Mouse (Mus musculus): ENCODE results near the gene Atp2a2.

Atp2a2 gene

DNA sequence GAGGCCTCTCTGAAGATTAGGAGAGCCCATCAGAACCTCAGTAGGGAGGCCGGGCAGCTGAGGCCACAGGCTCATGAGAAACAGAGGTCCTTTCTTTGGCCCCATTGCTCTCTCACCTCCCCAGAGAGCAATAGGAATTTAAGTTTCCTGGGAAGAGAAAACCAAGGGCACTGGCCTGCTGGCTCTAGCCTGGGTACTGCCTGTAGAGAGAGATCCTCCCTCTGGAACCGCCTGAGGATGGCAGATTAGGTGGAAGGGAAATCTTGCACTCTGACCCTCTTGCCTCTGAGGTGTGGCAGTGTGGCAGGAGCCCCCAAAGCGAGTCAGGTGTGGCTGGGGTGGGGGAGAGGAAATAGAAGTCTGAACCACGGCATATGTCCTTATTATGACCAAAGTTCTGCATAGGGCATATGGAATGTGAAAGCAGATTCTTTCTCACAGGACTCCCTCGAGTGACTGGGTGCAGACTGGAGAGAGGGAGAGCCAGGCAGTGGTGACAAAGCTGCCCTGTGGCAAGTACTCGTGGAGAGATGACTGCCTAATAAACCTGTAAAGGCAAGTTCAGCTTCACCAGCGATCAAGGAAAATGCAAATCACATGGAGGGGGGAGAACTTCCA, 17.1 kb upstream of the Atp2a2 start:
- no peak for DNase-seq (ENCODE audit: low read depth)

GRCm38 (mm10) chr5:122518247-122518646, 16.2 kb upstream of the Atp2a2 start:
- no peak for DNase-seq (ENCODE audit: low read depth)

DNA sequence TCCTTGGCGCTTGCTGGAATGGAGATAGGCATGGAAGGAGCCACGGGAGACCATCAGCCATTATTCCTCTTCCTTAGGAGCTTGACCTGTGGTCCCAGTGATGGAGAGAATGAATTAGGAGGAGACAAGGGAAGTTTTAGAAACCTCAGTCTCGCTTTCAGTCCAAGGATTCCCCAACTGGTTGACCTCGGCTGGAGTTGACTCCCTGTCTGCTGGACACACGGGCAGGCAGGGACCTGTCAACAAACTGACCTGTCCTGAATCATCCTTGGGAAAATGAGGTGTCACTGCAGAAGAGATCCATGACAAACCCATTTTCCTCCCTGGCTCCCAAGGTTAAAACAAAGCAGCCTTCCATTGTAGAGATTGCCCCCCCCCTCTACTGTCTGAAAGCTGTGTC, 14.9 kb upstream of the Atp2a2 start:
- no peak for DNase-seq (ENCODE audit: low read depth)

GRCm38 (mm10) chr5:122516029-122516730, 14.2 kb upstream of the Atp2a2 start:
- no peak for DNase-seq (ENCODE audit: low read depth)

DNA sequence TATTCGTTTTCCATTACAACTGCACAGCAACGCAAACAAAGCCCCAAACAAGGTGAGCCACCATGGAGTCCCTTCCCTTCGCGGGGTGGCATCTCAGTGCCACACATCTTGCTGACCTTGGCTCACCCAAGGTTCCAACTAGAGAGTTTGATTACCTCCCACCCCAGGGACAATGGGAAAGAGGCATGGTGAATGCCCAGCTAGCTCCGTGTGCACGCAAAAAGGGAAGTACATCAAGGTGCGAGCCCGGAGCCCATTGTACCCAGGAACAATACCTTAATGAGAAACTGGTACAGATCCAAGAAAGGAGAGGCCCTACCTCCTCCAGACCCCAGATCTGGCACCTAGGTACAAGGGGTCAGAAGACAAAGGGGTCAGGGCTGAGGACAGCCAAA, 12.1 kb upstream of the Atp2a2 start:
- no peak for DNase-seq (ENCODE audit: low read depth)

DNA sequence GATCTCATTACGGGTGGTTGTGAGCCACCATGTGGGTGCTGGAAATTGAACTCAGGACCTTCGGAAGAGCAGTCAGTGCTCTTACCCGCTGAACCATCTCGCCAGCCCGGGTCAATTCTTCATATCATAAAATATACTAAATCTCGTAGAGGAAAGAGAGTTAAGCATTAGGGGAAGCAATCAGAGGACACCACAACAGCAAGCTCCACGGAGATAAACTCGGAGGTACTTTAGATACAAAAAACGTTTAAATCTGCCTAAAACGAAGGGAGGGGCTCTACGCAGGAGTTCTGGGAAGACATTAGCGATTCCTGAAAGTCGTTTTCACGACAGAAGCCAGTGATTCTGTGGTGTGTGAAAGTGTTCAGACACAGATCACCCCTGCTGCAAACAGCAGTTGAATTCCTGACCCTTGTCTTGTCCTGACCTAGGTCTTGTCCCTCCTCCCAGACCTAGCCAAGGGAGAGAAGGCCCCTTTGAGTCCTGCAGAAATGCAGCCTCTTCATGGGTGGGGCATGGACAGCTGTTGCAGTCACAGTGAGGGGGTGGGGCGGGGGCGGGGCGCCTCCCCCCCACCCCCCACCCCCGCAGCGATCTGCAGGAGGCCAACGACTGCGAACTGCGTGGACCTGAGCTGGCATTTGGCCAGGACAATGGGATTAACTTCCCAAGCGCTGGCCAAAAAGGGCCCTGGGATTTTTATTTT, 11.5 kb upstream of the Atp2a2 start:
- DNase-seq (ENCODE audit: low read depth) = peak; percentile 27

- DNase-seq (ENCODE audit: low read depth) = no peak
Observed at GRCm38 (mm10) chr5:122512011-122512410, 10.0 kb upstream of the Atp2a2 start.

DNA sequence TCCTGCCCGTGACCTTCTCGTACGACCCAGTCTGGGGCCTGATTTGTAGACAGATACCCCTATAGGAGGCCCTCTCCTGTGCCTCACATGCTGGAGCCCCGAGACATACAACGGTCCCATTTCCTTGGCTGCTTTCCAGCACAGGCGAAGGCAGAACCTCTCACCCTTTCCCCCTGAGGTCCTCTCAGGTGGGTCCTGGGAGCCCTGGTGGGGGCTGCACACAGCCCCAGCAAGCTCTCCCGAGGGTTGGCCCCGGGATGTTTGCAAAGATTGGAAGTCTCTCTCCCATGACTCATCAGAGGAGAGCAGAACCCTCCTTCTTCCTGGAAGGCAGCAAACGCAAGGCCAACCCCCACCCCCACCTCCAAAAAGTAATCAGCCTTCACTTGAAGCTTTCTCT, 9.4 kb upstream of the Atp2a2 start:
- no peak for DNase-seq (ENCODE audit: low read depth)

DNA sequence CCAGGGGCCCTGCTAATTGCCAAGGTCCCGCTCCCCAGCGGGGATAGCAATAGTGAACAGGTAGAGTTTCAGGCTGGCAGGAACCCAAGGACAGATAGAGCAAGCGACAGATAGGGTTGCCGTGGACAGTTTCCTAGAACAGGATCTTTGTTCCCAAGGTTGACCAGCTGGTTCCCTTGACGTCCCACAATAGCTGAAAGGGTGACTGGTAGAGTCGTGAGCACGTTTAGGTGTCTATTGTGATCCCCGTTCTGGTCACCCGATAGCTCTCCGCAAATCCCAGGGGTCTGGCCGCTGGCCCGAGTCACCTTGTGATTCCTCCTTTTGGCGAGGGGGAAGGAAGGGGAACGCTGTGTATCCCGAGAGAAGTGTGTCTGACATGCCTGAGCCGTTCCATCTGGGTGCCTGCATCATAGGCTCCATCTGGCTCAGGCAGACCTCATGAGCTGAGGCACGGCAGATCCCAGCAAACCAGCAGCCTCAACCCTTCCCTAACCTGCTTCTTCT, 8.7 kb upstream of the Atp2a2 start:
- no peak for DNase-seq (ENCODE audit: low read depth)

- no peak for DNase-seq (ENCODE audit: low read depth)
Observed at GRCm38 (mm10) chr5:122509608-122510007, 7.6 kb upstream of the Atp2a2 start.

- DNase-seq (ENCODE audit: low read depth) = no peak
Observed at GRCm38 (mm10) chr5:122508861-122509306, 6.9 kb upstream of the Atp2a2 start.

GRCm38 (mm10) chr5:122507396-122507795, 5.4 kb upstream of the Atp2a2 start:
- DNase-seq (ENCODE audit: low read depth) = no peak

DNA sequence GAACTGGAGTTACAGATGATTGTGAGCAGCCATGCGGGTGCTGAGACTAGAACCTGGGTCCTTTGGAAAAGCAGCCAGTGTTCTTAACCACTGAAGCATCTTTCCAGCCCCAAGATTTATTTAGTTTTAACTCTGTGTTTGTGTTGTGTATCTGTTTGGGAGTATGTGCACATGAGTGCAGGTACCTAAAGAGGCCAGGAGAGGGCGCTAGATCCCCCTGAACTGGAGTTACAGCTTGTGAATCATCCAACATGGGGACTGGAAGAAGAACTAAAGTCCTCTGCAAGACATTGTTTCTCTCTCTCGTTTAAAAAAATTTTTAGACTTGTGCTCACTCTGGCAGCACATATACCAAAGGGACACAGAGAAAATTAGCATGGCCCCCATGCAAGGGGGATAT, 4.4 kb upstream of the Atp2a2 start:
- DNase-seq (ENCODE audit: low read depth) = no peak

DNA sequence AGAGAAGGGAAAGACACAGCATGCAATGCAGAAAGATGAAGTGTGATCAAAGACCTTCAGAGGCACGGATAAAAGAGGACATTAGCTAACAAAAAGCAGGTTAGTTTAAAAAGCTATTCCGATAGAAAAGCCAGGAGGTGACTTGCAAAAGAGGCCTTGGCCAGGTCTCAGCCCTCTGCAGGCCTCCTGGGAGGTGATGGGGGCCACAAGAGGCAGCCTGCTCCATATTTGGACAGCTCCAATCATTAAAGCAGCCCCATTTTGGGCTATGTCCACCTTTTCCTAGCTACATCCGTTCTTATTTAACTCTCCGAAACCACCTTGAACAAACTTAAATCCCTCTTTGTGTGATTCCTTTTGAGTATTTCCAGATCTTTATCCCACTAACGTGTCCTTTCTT, 3.5 kb upstream of the Atp2a2 start:
- DNase-seq (ENCODE audit: low read depth) = no peak

DNA sequence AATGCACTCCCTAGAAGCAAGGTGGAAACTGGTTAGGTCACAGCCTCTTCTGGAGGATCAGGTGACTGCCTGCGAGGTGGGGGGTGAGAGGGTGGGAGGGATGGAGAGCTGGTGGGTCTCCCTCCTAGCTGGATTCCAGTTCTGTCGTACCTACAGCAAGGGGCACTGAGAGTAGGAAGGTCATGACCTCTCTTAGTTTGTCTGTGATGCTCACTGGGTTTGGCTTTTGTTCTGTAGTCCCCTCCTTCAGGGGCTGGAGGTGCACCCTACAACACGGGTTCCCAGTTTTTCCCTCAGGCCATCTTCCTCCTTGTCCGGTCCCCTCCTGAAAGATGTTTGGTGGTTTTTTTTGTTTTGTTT, 1.7 kb upstream of the Atp2a2 start:
- DNase-seq (ENCODE audit: low read depth) = no peak

GRCm38 (mm10) chr5:122503015-122503759, 1.2 kb upstream of the Atp2a2 start:
- DNase-seq (ENCODE audit: low read depth) = no peak

GRCm38 (mm10) chr5:122501101-122502076, 636 bp downstream of the Atp2a2 start:
- DNase-seq (ENCODE audit: low read depth) = peak; percentile 34

DNA sequence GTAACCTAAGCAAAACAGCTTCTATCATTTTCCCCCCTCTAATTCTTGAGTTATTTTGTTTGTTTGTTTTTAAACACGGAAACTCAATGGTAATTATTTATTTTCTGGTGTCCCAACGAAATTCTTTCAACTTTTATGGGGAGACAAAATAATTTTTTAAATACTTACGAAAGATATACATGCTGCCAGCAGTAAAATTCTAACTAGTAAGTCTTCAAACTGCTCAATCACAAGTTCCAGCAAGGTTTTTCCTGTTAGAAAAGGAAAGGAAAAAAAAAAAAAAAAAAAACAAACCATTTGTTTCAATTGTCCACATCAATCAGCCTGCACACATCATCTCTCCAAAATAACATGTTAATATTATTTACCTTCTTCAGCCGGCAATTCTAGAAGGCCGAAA, 1.5 kb downstream of the Atp2a2 start:
- no peak for DNase-seq (ENCODE audit: low read depth)

DNA sequence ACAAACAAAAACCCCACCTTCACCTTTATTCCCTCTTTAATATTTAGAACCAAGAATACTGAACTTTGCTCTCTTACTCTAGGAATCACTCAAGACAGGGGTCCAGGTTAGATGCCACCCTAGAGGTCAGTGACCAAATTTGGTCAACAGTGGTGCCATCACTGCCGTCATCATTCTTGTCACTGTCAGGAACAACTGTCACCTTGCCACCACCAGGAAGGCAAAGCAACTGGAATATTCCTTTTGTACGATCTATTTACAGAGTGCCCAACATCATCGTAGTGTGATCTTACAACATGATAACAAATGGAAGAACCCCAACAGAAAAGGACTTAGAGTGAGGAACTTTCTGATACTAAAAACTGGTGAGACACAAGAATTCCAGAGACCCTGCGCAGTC, 1.9 kb downstream of the Atp2a2 start:
- peak; percentile 9 for DNase-seq (ENCODE audit: low read depth)

- no peak for DNase-seq (ENCODE audit: low read depth)
Observed at GRCm38 (mm10) chr5:122498046-122498445, 4.0 kb downstream of the Atp2a2 start.

- no peak for DNase-seq (ENCODE audit: low read depth)
Observed at GRCm38 (mm10) chr5:122496990-122497389, 5.0 kb downstream of the Atp2a2 start.
